Mouse (Mus musculus): ENCODE measurements around the gene Zswim5. TPM values are rescaled to one million over a fixed set of nuclear protein-coding genes. Genes with fewer than 3 reads are reported as not detected.

Gene Zswim5
- polyA plus RNA-seq, 1 experiment from 2014 or later = 0.39 TPM

GRCm38 (mm10) chr4:117010231-117010630 is 133.1 kb downstream of the Zswim5 start:
- no peaks in the 10 kb centered on the region for H3K36me3 ChIP-seq (ENCODE audit: control insufficient read depth, insufficient read depth)
- WGBS = 62% methylated on average over 5 of the region's 5 CpGs
- H3K4me1 ChIP-seq (ENCODE audit: control insufficient read depth, insufficient read depth, low read length) = no peaks in the 10 kb centered on the region
- no peaks in the 10 kb centered on the region for H3K27me3 ChIP-seq (ENCODE audit: control insufficient read depth, insufficient read depth, low read length)
- ATAC-seq (replicated peaks; ENCODE audit: extremely low read depth, insufficient read depth, low FRiP score) = no peak
- H3K9ac ChIP-seq (ENCODE audit: low read length) = no peak overlapping the region
- no peak overlapping the region for H3K27ac ChIP-seq (ENCODE audit: low read length)
- no peaks in the 10 kb centered on the region for H3K9me3 ChIP-seq (replicated peaks; ENCODE audit: control insufficient read depth, low read length)
- no peak overlapping the region for H3K4me3 ChIP-seq (ENCODE audit: low read length)
- no peak overlapping the region for H3K4me2 ChIP-seq (ENCODE audit: low read depth, low read length)

- WGBS = 81% methylated on average over 6 of the region's 6 CpGs
- H3K4me3 ChIP-seq (ENCODE audit: low read length) = no peak overlapping the region
- no peaks in the 10 kb centered on the region for H3K9me3 ChIP-seq (replicated peaks; ENCODE audit: control insufficient read depth, low read length)
- no peak overlapping the region for H3K9ac ChIP-seq (ENCODE audit: low read length)
- no peak overlapping the region for H3K27ac ChIP-seq (ENCODE audit: low read length)
- H3K4me1 ChIP-seq (ENCODE audit: control insufficient read depth, insufficient read depth, low read length) = no peaks in the 10 kb centered on the region
- H3K4me2 ChIP-seq (ENCODE audit: low read depth, low read length) = no peak overlapping the region
- no peak for ATAC-seq (replicated peaks; ENCODE audit: extremely low read depth, insufficient read depth, low FRiP score)
- H3K36me3 ChIP-seq (ENCODE audit: control insufficient read depth, insufficient read depth) = no peaks in the 10 kb centered on the region
- H3K27me3 ChIP-seq (ENCODE audit: control insufficient read depth, insufficient read depth, low read length) = no peaks in the 10 kb centered on the region
Observed at GRCm38 (mm10) chr4:117013596-117013995, 136.4 kb downstream of the Zswim5 start.

- H3K27me3 ChIP-seq (ENCODE audit: control insufficient read depth, insufficient read depth, low read length) = no peaks in the 10 kb centered on the region
- no peaks in the 10 kb centered on the region for H3K36me3 ChIP-seq (ENCODE audit: control insufficient read depth, insufficient read depth)
- H3K27ac ChIP-seq (ENCODE audit: low read length) = no peak overlapping the region
- H3K4me3 ChIP-seq (ENCODE audit: low read length) = no peak overlapping the region
- no peak overlapping the region for H3K4me2 ChIP-seq (ENCODE audit: low read depth, low read length)
- H3K9ac ChIP-seq (ENCODE audit: low read length) = no peak overlapping the region
- peaks cover 4% of the 10 kb centered on the region; the same call in 1 of the 2 replicates for H3K4me1 ChIP-seq (ENCODE audit: control insufficient read depth, insufficient read depth, low read length)
- WGBS = 56% methylated on average over 4 of the region's 4 CpGs
- no peaks in the 10 kb centered on the region for H3K9me3 ChIP-seq (replicated peaks; ENCODE audit: control insufficient read depth, low read length)
- no peak for ATAC-seq (replicated peaks; ENCODE audit: extremely low read depth, insufficient read depth, low FRiP score)
Observed at GRCm38 (mm10) chr4:117014901-117015415, 137.8 kb downstream of the Zswim5 start.

GRCm38 (mm10) chr4:117017738-117018137 is 140.6 kb downstream of the Zswim5 start:
- 83% methylated on average over 2 of the region's 2 CpGs for WGBS
- Histone ChIP-seq H3K4me1 (ENCODE audit: control insufficient read depth, insufficient read depth, low read length) (peaks cover 11% of the 10 kb centered on the region; the same call in 1 of the 2 replicates), H3K27me3 (ENCODE audit: control insufficient read depth, insufficient read depth, low read length) (no peaks in the 10 kb centered on the region), H3K27ac (ENCODE audit: low read length) (no peak overlapping the region), H3K4me3 (ENCODE audit: low read length) (no peak overlapping the region), H3K36me3 (ENCODE audit: control insufficient read depth, insufficient read depth) (peaks cover 6% of the 10 kb centered on the region; the same call in 1 of the 2 replicates), H3K9me3 (replicated peaks; ENCODE audit: control insufficient read depth, low read length) (no peaks in the 10 kb centered on the region), H3K9ac (ENCODE audit: low read length) (no peak overlapping the region), H3K4me2 (ENCODE audit: low read depth, low read length) (no peak overlapping the region)
- no peak for ATAC-seq (replicated peaks; ENCODE audit: extremely low read depth, insufficient read depth, low FRiP score)

- H3K27me3 ChIP-seq (ENCODE audit: control insufficient read depth, insufficient read depth, low read length) = no peaks in the 10 kb centered on the region
- ATAC-seq (replicated peaks; ENCODE audit: extremely low read depth, insufficient read depth, low FRiP score) = no peak
- H3K36me3 ChIP-seq (ENCODE audit: control insufficient read depth, insufficient read depth) = peaks cover 9% of the 10 kb centered on the region
- no peak overlapping the region for H3K9ac ChIP-seq (ENCODE audit: low read length)
- WGBS = 82% methylated on average over 7 of the region's 7 CpGs
- H3K4me3 ChIP-seq (ENCODE audit: low read length) = no peak overlapping the region
- peaks cover 11% of the 10 kb centered on the region; the same call in 1 of the 2 replicates for H3K4me1 ChIP-seq (ENCODE audit: control insufficient read depth, insufficient read depth, low read length)
- H3K4me2 ChIP-seq (ENCODE audit: low read depth, low read length) = no peak overlapping the region
- no peak overlapping the region for H3K27ac ChIP-seq (ENCODE audit: low read length)
- H3K9me3 ChIP-seq (replicated peaks; ENCODE audit: control insufficient read depth, low read length) = no peaks in the 10 kb centered on the region
Observed at GRCm38 (mm10) chr4:117018327-117018726, 141.2 kb downstream of the Zswim5 start.

GRCm38 (mm10) chr4:117019206-117020134 is 142.3 kb downstream of the Zswim5 start, which contains the start of gene Eif2b3:
Gene Eif2b3 (plus strand): TSS chr4:117019402.
- Histone ChIP-seq H3K9me3 (replicated peaks; ENCODE audit: control insufficient read depth, low read length) (no peaks in the 10 kb centered on the region), H3K27ac (ENCODE audit: low read length) (peak within 1 kb of the TSS; percentile 43; the same call in 1 of the 2 replicates), H3K4me2 (ENCODE audit: low read depth, low read length) (peak within 1 kb of the TSS; percentile 87), H3K36me3 (ENCODE audit: control insufficient read depth, insufficient read depth) (peaks cover 12% of the 10 kb centered on the region), H3K4me1 (ENCODE audit: control insufficient read depth, insufficient read depth, low read length) (peaks cover 11% of the 10 kb centered on the region; the same call in 1 of the 2 replicates), H3K9ac (ENCODE audit: low read length) (peak within 1 kb of the TSS; percentile 93), H3K27me3 (ENCODE audit: control insufficient read depth, insufficient read depth, low read length) (no peaks in the 10 kb centered on the region), H3K4me3 (ENCODE audit: low read length) (peak within 1 kb of the TSS; percentile 82)
- under 1% methylated on average over 61 of the region's 61 CpGs for WGBS
- peak; percentile 97 for ATAC-seq (replicated peaks; ENCODE audit: extremely low read depth, insufficient read depth, low FRiP score)

- no peak overlapping the region for H3K4me3 ChIP-seq (ENCODE audit: low read length)
- 94% methylated on average over 4 of the region's 4 CpGs for WGBS
- no peaks in the 10 kb centered on the region for H3K27me3 ChIP-seq (ENCODE audit: control insufficient read depth, insufficient read depth, low read length)
Observed at GRCm38 (mm10) chr4:117023469-117023868, 146.3 kb downstream of the Zswim5 start.

GRCm38 (mm10) chr4:117031105-117031504 is 153.9 kb downstream of the Zswim5 start:
- no peak for ATAC-seq (replicated peaks; ENCODE audit: extremely low read depth, insufficient read depth, low FRiP score)
- Histone ChIP-seq H3K4me3 (ENCODE audit: low read length) (no peak overlapping the region), H3K27me3 (ENCODE audit: control insufficient read depth, insufficient read depth, low read length) (no peaks in the 10 kb centered on the region), H3K4me2 (ENCODE audit: low read depth, low read length) (no peak overlapping the region), H3K9me3 (replicated peaks; ENCODE audit: control insufficient read depth, low read length) (no peaks in the 10 kb centered on the region), H3K4me1 (ENCODE audit: control insufficient read depth, insufficient read depth, low read length) (no peaks in the 10 kb centered on the region; the same call in 1 of the 2 replicates), H3K9ac (ENCODE audit: low read length) (no peak overlapping the region), H3K27ac (ENCODE audit: low read length) (no peak overlapping the region), H3K36me3 (ENCODE audit: control insufficient read depth, insufficient read depth) (peaks cover 10% of the 10 kb centered on the region)
- WGBS = 89% methylated on average over 1 of the region's 1 CpGs

More at GRCm38 (mm10) chr4:117023469-117023868, 146.3 kb downstream of the Zswim5 start:
- no peak overlapping the region for H3K9ac ChIP-seq (ENCODE audit: low read length)
- H3K9me3 ChIP-seq (replicated peaks; ENCODE audit: control insufficient read depth, low read length) = no peaks in the 10 kb centered on the region
- peaks cover 18% of the 10 kb centered on the region for H3K36me3 ChIP-seq (ENCODE audit: control insufficient read depth, insufficient read depth)
- H3K4me2 ChIP-seq (ENCODE audit: low read depth, low read length) = no peak overlapping the region
- no peak for ATAC-seq (replicated peaks; ENCODE audit: extremely low read depth, insufficient read depth, low FRiP score)
- peaks cover 11% of the 10 kb centered on the region; the same call in 1 of the 2 replicates for H3K4me1 ChIP-seq (ENCODE audit: control insufficient read depth, insufficient read depth, low read length)
- H3K27ac ChIP-seq (ENCODE audit: low read length) = no peak overlapping the region

Data from heart, embryonic 16.5 days (tissue).